Mouse (Mus musculus) liver, postnatal 0 days (tissue): ENCODE results near the gene Ddx4.

Experiments used
- CTCF ChIP-seq: sonication (generic); IDR thresholded peaks from 2 replicates; pipeline ENCODE4 v1.5.1; 2016; ENCODE audit warnings: antibody characterized with exemption, low read depth
- EP300 ChIP-seq: IDR thresholded peaks from 2 replicates; pipeline ENCODE4 v1.6.1; 2016; ENCODE audit warnings: antibody characterized with exemption, low read depth, mild to moderate bottlenecking

- TF ChIP-seq CTCF, result no peak
- TF ChIP-seq EP300, result no peak
Measured at GRCm38 (mm10) chr13:112651183-112651582, 1.1 kb downstream of the Ddx4 start.
